Mouse (Mus musculus): ENCODE data around the gene Nfx1. TPM values are rescaled to one million over a fixed set of nuclear protein-coding genes. Genes with fewer than 3 reads are reported as not detected.

Gene Nfx1
- polyA plus RNA-seq, 1 experiment = 84.9 TPM

DNA sequence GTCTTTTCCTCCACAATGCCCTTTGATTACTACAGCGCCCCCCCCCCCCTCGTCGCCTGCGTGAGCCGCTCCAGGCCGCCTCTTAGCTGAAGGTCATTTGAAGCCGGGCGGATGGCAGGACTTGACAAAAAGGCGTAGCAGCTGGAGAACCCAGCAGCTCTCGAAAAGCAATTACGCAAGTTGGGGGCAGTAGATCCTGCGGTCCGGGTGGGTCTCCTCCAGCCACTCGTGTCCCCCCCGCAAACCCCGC, 189 bp upstream of the Nfx1 start:
- peaks cover 3% of the 10 kb centered on the region; the same call in 1 of the 2 replicates for H3K4me1 ChIP-seq (ENCODE audit: control insufficient read depth, insufficient read depth, low read length)
- H3K27ac ChIP-seq (ENCODE audit: insufficient read depth, low read length) = peak overlapping the region; percentile 94
- TF ChIP-seq CTCF (IDR thresholded peaks at IDR 0.05; ENCODE audit: extremely low read depth, insufficient read depth, low read length) (no peak), POLR2A (IDR thresholded peaks at IDR 0.05; ENCODE audit: extremely low read depth, insufficient read depth, low read length) (no peak)
- peak overlapping the region; percentile 77 for H3K4me3 ChIP-seq (ENCODE audit: insufficient read depth, low read length)

DNA sequence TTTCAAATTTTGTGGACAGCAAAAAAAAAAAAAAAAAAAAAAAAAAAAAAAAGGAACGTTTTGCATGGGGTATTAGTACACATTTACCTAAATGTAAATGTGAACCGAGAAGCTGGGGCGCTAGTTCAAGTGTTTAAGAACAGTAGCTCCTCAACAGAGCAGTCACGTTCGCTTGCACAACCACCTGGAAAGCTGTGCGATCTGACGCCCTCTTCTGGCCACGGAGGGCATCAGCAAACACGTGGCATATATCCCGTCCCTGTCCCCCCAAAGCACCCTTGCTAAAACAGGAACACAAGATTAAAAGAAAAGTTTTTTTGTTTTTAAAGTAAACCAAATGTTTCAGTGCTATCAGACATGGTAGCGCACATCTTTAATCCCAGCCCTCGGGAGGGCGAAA, 1.0 kb downstream of the Nfx1 start:
- peaks cover 6% of the 10 kb centered on the region; the same call in 1 of the 2 replicates for H3K4me1 ChIP-seq (ENCODE audit: control insufficient read depth, insufficient read depth, low read length)
- H3K4me3 ChIP-seq (ENCODE audit: insufficient read depth, low read length) = peak overlapping the region; percentile 77
- no peak overlapping the region for H3K27ac ChIP-seq (ENCODE audit: insufficient read depth, low read length)
- peak; percentile 48; the same call in 1 of the 2 replicates for TF ChIP-seq CTCF (IDR thresholded peaks at IDR 0.05; ENCODE audit: extremely low read depth, insufficient read depth, low read length)
- TF ChIP-seq POLR2A (IDR thresholded peaks at IDR 0.05; ENCODE audit: extremely low read depth, insufficient read depth, low read length) = no peak

DNA sequence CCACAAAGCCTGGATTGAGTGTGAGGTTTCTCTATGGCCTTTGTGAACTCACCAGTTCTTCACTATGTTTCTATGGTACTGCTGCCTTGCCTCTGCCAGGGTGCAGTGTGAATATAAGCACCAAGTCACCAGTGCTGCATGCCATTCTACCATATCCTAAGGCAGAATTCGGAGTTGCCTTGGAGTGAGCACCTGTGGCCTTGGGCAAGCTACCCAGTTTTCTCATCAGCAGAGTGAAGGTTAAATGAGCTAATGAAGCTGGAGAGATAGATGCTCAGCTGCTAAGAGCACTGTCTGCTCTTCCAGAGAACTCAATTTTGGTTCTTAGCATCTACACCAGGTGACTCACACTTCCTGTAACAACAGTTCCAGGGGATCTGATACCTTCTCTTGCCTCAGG, 3.3 kb downstream of the Nfx1 start:
- peaks cover 6% of the 10 kb centered on the region; the same call in 1 of the 2 replicates for H3K4me1 ChIP-seq (ENCODE audit: control insufficient read depth, insufficient read depth, low read length)

DNA sequence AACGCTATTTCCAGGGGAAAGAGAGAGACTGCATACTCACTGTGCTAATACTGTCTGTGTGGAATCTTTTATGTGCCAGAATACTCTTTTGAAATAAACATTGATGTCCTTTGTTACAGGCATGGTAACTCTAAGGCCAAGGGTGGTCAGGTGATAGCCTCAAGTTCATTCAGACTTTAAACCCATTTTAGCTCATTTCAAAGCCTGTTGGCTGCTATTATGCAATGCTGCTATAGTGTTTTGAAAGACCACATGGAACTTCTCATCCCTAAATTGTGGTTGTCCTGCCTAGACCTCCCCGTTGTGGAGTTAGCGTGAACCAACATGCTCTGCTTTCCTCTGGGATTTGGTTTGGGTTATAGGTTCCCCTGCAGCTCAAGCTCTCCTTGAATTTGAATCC, 5.0 kb downstream of the Nfx1 start:
- H3K4me1 ChIP-seq (ENCODE audit: control insufficient read depth, insufficient read depth, low read length) = peaks cover 6% of the 10 kb centered on the region; the same call in 1 of the 2 replicates
- TF ChIP-seq CTCF (IDR thresholded peaks at IDR 0.05; ENCODE audit: extremely low read depth, insufficient read depth, low read length) = no peak
- TF ChIP-seq POLR2A (IDR thresholded peaks at IDR 0.05; ENCODE audit: extremely low read depth, insufficient read depth, low read length) = no peak
- no peak overlapping the region for H3K4me3 ChIP-seq (ENCODE audit: insufficient read depth, low read length)
- H3K27ac ChIP-seq (ENCODE audit: insufficient read depth, low read length) = no peak overlapping the region

More for the DNA sequence above, 3.3 kb downstream of the Nfx1 start:
- TF ChIP-seq CTCF (IDR thresholded peaks at IDR 0.05; ENCODE audit: extremely low read depth, insufficient read depth, low read length) (no peak), POLR2A (IDR thresholded peaks at IDR 0.05; ENCODE audit: extremely low read depth, insufficient read depth, low read length) (no peak)
- H3K4me3 ChIP-seq (ENCODE audit: insufficient read depth, low read length) = no peak overlapping the region
- no peak overlapping the region for H3K27ac ChIP-seq (ENCODE audit: insufficient read depth, low read length)

- H3K27ac ChIP-seq (ENCODE audit: insufficient read depth, low read length) = no peak overlapping the region
- TF ChIP-seq CTCF (IDR thresholded peaks at IDR 0.05; ENCODE audit: extremely low read depth, insufficient read depth, low read length) (no peak), POLR2A (IDR thresholded peaks at IDR 0.05; ENCODE audit: extremely low read depth, insufficient read depth, low read length) (no peak)
- peaks cover 6% of the 10 kb centered on the region for H3K4me1 ChIP-seq (ENCODE audit: control insufficient read depth, insufficient read depth, low read length)
- H3K4me3 ChIP-seq (ENCODE audit: insufficient read depth, low read length) = no peak overlapping the region
Measured at GRCm38 (mm10) chr4:40976651-40977050, 5.9 kb downstream of the Nfx1 start.

DNA sequence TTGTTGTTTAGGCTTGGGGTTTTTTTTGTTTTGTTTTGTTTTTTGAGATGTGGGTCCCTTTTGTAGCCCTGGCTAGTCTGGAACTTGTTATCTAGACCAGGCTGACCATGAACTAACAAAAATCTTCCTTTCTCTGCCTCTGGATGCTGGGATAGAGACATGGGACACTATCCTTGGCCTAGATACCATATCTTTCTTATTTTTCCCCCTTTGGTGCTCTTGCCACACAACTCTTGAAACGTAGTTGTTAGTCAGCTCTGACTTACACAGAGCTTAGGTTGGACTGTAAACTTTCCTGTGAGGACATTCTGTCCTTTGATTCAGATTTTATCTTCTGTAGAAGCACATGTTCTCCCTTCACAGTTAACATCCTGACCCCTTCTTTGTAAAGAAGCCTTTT, 8.7 kb downstream of the Nfx1 start:
- Histone ChIP-seq H3K4me3 (ENCODE audit: insufficient read depth, low read length) (no peak overlapping the region), H3K27ac (ENCODE audit: insufficient read depth, low read length) (no peak overlapping the region), H3K4me1 (ENCODE audit: control insufficient read depth, insufficient read depth, low read length) (peaks cover 3% of the 10 kb centered on the region)
- TF ChIP-seq CTCF (IDR thresholded peaks at IDR 0.05; ENCODE audit: extremely low read depth, insufficient read depth, low read length) (no peak), POLR2A (IDR thresholded peaks at IDR 0.05; ENCODE audit: extremely low read depth, insufficient read depth, low read length) (no peak)

- TF ChIP-seq CTCF (IDR thresholded peaks at IDR 0.05; ENCODE audit: extremely low read depth, insufficient read depth, low read length) = no peak
- TF ChIP-seq POLR2A (IDR thresholded peaks at IDR 0.05; ENCODE audit: extremely low read depth, insufficient read depth, low read length) = no peak
- H3K4me3 ChIP-seq (ENCODE audit: insufficient read depth, low read length) = no peak overlapping the region
- no peaks in the 10 kb centered on the region; the same call in 1 of the 2 replicates for H3K4me1 ChIP-seq (ENCODE audit: control insufficient read depth, insufficient read depth, low read length)
- H3K27ac ChIP-seq (ENCODE audit: insufficient read depth, low read length) = no peak overlapping the region
Measured at GRCm38 (mm10) chr4:40982486-40982885, 11.8 kb downstream of the Nfx1 start.

GRCm38 (mm10) chr4:40983686-40984085, 13.0 kb downstream of the Nfx1 start:
- no peak for TF ChIP-seq CTCF (IDR thresholded peaks at IDR 0.05; ENCODE audit: extremely low read depth, insufficient read depth, low read length)
- TF ChIP-seq POLR2A (IDR thresholded peaks at IDR 0.05; ENCODE audit: extremely low read depth, insufficient read depth, low read length) = no peak
- Histone ChIP-seq H3K4me3 (ENCODE audit: insufficient read depth, low read length) (no peak overlapping the region), H3K27ac (ENCODE audit: insufficient read depth, low read length) (no peak overlapping the region), H3K4me1 (ENCODE audit: control insufficient read depth, insufficient read depth, low read length) (no peaks in the 10 kb centered on the region; the same call in 1 of the 2 replicates)

DNA sequence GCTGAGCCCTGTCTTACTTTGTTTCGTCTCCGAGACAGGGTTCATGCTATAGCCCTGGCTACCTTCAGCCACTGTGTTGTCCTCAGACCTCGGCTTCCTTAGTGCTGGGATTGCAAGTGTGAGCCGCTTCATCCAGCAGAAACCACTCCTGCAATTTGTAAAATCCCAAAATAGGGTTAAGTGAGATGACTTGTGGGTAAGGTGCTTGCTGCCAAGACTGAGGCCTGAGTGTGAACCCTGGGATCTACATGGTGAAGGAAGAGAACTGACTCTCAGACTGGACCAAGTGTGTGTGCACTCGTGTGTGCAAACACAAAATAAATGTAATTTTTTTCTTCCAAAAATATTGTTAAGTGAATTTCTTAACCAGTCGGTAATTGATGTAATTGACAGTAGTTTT, 18.9 kb downstream of the Nfx1 start:
- Histone ChIP-seq H3K4me1 (ENCODE audit: control insufficient read depth, insufficient read depth, low read length) (no peaks in the 10 kb centered on the region), H3K27ac (ENCODE audit: insufficient read depth, low read length) (no peak overlapping the region), H3K4me3 (ENCODE audit: insufficient read depth, low read length) (no peak overlapping the region)
- TF ChIP-seq CTCF (IDR thresholded peaks at IDR 0.05; ENCODE audit: extremely low read depth, insufficient read depth, low read length) = no peak
- TF ChIP-seq POLR2A (IDR thresholded peaks at IDR 0.05; ENCODE audit: extremely low read depth, insufficient read depth, low read length) = no peak

DNA sequence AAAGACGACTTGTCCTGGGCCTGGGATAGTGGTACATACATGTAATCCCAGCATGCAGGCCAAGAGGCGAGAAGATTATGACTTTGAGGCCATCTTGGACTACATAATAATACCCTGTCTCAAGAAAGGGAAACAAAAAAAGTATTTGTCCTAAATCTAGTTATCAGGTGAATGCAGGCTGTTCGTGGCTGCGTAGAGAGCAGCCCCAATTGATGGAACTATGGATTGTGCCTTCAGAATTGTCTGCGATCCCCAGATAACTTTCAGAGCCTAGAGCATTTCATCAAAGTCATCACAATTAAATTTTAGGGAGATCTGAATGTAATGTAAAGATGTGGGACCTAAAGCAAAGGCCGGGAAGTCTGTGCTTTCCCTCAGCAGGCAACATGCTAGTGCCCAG, 25.6 kb downstream of the Nfx1 start:
- Histone ChIP-seq H3K4me3 (ENCODE audit: insufficient read depth, low read length) (no peak overlapping the region), H3K27ac (ENCODE audit: insufficient read depth, low read length) (no peak overlapping the region), H3K4me1 (ENCODE audit: control insufficient read depth, insufficient read depth, low read length) (no peaks in the 10 kb centered on the region)
- TF ChIP-seq CTCF (IDR thresholded peaks at IDR 0.05; ENCODE audit: extremely low read depth, insufficient read depth, low read length) (no peak), POLR2A (IDR thresholded peaks at IDR 0.05; ENCODE audit: extremely low read depth, insufficient read depth, low read length) (no peak)

- no peak overlapping the region for H3K27ac ChIP-seq (ENCODE audit: insufficient read depth, low read length)
- H3K4me3 ChIP-seq (ENCODE audit: insufficient read depth, low read length) = no peak overlapping the region
- no peak for TF ChIP-seq CTCF (IDR thresholded peaks at IDR 0.05; ENCODE audit: extremely low read depth, insufficient read depth, low read length)
- TF ChIP-seq POLR2A (IDR thresholded peaks at IDR 0.05; ENCODE audit: extremely low read depth, insufficient read depth, low read length) = no peak
- H3K4me1 ChIP-seq (ENCODE audit: control insufficient read depth, insufficient read depth, low read length) = no peaks in the 10 kb centered on the region
Measured at GRCm38 (mm10) chr4:40997916-40998315, 27.2 kb downstream of the Nfx1 start.

All from cortical plate, adult 2 months (tissue).